Mouse (Mus musculus): ENCODE data around the gene Trappc2.

Gene Trappc2

GRCm38 (mm10) chrX:166440036-166440615 is at the start of gene Trappc2:
Gene Trappc2 (plus strand): TSS chrX:166440574.
- in situ Hi-C loops (cut with MseI, MboI), result no loop called here

- in situ Hi-C loops (cut with MseI, MboI), result no loop called here
Measured at GRCm38 (mm10) chrX:166393753-166394152, 46.6 kb upstream of the Trappc2 start.

GRCm38 (mm10) chrX:166407865-166408264 is 32.5 kb upstream of the Trappc2 start:
- in situ Hi-C loops (cut with MseI, MboI), result no loop called here

- in situ Hi-C loops (cut with MseI, MboI), result no loop called here
Measured at GRCm38 (mm10) chrX:166416196-166416595, 24.2 kb upstream of the Trappc2 start.

- in situ Hi-C loops (cut with MseI, MboI), result no loop called here
Measured at GRCm38 (mm10) chrX:166434812-166435211, 5.6 kb upstream of the Trappc2 start.

GRCm38 (mm10) chrX:166440616-166441063 is 266 bp downstream of the Trappc2 start, which contains the start of gene Ofd1:
Gene Ofd1 (minus strand): TSS chrX:166440704.
- in situ Hi-C loops (cut with MseI, MboI), result no loop called here

GRCm38 (mm10) chrX:166444552-166444951 is 4.2 kb downstream of the Trappc2 start:
- in situ Hi-C loops (cut with MseI, MboI), result no loop called here

GRCm38 (mm10) chrX:166453532-166453931 is 13.2 kb downstream of the Trappc2 start:
- in situ Hi-C loops (cut with MseI, MboI), result no loop called here

- in situ Hi-C loops (cut with MseI, MboI), result no loop called here
Measured at GRCm38 (mm10) chrX:166454331-166454730, 14.0 kb downstream of the Trappc2 start.

- in situ Hi-C loops (cut with MseI, MboI), result no loop called here
Measured at GRCm38 (mm10) chrX:166455525-166455924, 15.2 kb downstream of the Trappc2 start.

- in situ Hi-C loops (cut with MseI, MboI), result no loop called here
Measured at GRCm38 (mm10) chrX:166468321-166468720, 27.9 kb downstream of the Trappc2 start.

GRCm38 (mm10) chrX:166472612-166473011 is 32.2 kb downstream of the Trappc2 start:
- in situ Hi-C loops (cut with MseI, MboI), result no loop called here

- in situ Hi-C loops (cut with MseI, MboI), result no loop called here
Measured at GRCm38 (mm10) chrX:166477393-166477792, 37.0 kb downstream of the Trappc2 start.

GRCm38 (mm10) chrX:166478631-166479364 is 38.4 kb downstream of the Trappc2 start:
- in situ Hi-C loops (cut with MseI, MboI), result no loop called here

- in situ Hi-C loops (cut with MseI, MboI), result no loop called here
Measured at GRCm38 (mm10) chrX:166479365-166479983, 39.1 kb downstream of the Trappc2 start, which contains the start of gene Rab9. Gene Rab9 (minus strand): TSS chrX:166479867.

GRCm38 (mm10) chrX:166495052-166495451 is 54.7 kb downstream of the Trappc2 start:
- in situ Hi-C loops (cut with MseI, MboI), result no loop called here

- in situ Hi-C loops (cut with MseI, MboI), result no loop called here
Measured at GRCm38 (mm10) chrX:166497771-166498170, 57.4 kb downstream of the Trappc2 start.

GRCm38 (mm10) chrX:166499496-166500190 is 59.3 kb downstream of the Trappc2 start:
- in situ Hi-C loops (cut with MseI, MboI), result no loop called here
